Mouse (Mus musculus) olfactory bulb, adult 2 months (tissue): ENCODE data around the gene Lingo1.

Experiments used
- CTCF ChIP-seq: fragments of 200-500 bp; IDR thresholded peaks from 2 replicates; pipeline ENCODE4 v1.5.1; 2012; ENCODE audit warnings: low read depth, mild to moderate bottlenecking, low read length, moderate library complexity; ENCODE audit not compliant: insufficient read depth
- POLR2A ChIP-seq: fragments of 200-500 bp; IDR thresholded peaks from 2 replicates; pipeline ENCODE4 v1.6.1; 2012; ENCODE audit warnings: mild to moderate bottlenecking, low read depth, low read length, moderate library complexity; ENCODE audit not compliant: insufficient read depth

DNA sequence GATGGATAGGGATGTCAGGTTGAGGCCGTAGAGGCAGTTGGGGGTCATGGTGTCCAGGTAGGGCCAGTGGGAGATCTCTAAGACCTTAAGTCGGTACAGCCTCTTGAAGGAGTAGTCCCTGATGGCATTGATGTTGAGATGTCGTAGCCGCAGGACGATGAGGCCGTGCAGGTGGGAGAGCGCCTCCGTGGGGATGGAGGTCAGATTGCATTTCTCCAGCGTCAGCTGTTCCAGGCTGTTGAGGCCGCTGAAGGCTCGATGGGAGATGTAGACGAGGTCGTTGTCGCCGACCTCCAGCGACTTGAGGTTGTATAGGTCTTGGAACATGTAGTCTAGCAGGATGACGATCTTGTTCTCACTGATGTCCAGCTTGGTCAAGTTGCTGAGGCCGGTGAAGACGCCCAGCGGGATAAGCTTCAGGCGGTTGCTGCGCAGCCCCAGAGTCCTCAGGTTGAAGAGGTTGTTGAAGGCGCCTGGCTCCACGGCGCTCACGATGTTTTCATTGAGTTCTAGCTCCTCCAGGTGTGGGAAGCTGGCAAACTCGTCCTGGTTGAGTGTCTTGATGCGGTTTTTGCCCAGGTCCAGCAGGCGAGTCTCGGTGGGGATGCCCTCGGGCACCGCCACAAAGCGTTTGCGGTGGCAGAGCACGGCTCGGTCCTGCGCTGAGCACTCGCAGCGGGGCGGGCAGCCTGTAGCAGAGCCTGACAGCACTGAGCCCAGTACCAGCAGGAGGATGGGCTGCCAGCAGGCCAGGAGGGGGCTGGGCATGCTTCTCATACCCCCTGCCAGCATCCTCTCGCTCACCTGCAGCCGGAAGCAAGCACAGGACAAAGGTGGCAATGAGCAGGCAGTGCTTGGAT is 175.5 kb downstream of the Lingo1 start:
- TF ChIP-seq CTCF, result no peak
- TF ChIP-seq POLR2A, result no peak
